Comparison of ENCODE assay signal across 10 mouse cellular contexts in the genomic region with DNA sequence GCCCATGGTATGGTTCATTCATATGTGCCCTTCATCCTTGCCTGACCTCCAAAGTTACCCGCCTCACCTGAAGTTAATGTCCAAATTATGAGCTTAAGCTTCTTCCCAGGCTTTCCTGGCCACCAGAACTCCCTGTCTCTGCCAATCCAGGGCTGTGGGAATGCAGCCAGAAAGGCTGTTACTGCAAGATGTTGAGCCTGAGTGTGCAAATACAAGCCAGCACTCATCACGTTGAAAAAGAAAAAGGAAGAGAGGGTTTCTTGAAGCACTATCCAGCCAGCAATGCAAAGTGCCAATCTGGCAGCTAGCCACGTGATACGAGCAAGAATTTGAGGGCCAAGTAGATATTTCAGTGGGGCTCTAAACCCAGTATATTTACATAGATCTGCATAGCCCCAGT.
DNase-seq lines count a peak whose midpoint lies in the region; ATAC-seq and TF ChIP-seq lines count a peak whose summit lies in the region.
"Had no signal": no experiment of that assay in that cellular context is flagged by ENCODE, and none has a peak within 500 bp of the region (broad histone marks: within the 10 kb centered on the region; RNA-seq: fewer than 3 reads in every experiment).

No protein-coding gene starts in this region.

- H3K27me3 ChIP-seq in lung, embryonic 16.5 days (ENCODE audit: control insufficient read depth, insufficient read depth, low read depth, low read length), result no peaks in the 10 kb centered on the region; the same call in 1 of the 2 replicates
- H3K27me3 ChIP-seq in liver, embryonic 11.5 days (replicated peaks; ENCODE audit: control insufficient read depth, insufficient read depth, low read length), result no peaks in the 10 kb centered on the region
- no peaks in the 10 kb centered on the region for H3K27me3 ChIP-seq in midbrain, embryonic 14.5 days (ENCODE audit: control insufficient read depth, insufficient read depth, low read length)

- no peaks in the 10 kb centered on the region for H3K4me1 ChIP-seq in lung, embryonic 16.5 days (replicated peaks; ENCODE audit: control insufficient read depth, insufficient read depth, low read length)
- H3K4me1 ChIP-seq in liver, embryonic 11.5 days (replicated peaks; ENCODE audit: control insufficient read depth, insufficient read depth, low read length), result no peaks in the 10 kb centered on the region
- peaks cover 11% of the 10 kb centered on the region for H3K4me1 ChIP-seq in midbrain, embryonic 14.5 days (ENCODE audit: control insufficient read depth, insufficient read depth, low read length)

- WGBS in lung, embryonic 16.5 days, result 29% methylated on average over 4 of the region's 4 CpGs
- 66% methylated on average over 4 of the region's 4 CpGs for WGBS in liver, embryonic 11.5 days
- 79% methylated on average over 4 of the region's 4 CpGs for WGBS in midbrain, embryonic 14.5 days

- no peak for TF ChIP-seq CTCF in gastrocnemius, adult 2 months (IDR thresholded peaks at IDR 0.05)
- no peak for TF ChIP-seq CTCF in brain, embryonic 14.5 days (IDR thresholded peaks at IDR 0.05; ENCODE audit: borderline replicate concordance, extremely low read depth, insufficient read depth, insufficient read length)

- H3K4me2 ChIP-seq in lung, embryonic 16.5 days (ENCODE audit: low read depth, low read length), result no peak overlapping the region
- H3K4me2 ChIP-seq in liver, embryonic 11.5 days, result no peak overlapping the region
- no peak overlapping the region for H3K4me2 ChIP-seq in midbrain, embryonic 14.5 days (ENCODE audit: low read length)

- no peak overlapping the region for H3K4me3 ChIP-seq in gastrocnemius, adult 2 months
- no peak overlapping the region for H3K4me3 ChIP-seq in lung, embryonic 16.5 days (ENCODE audit: low read length)
- no peak overlapping the region for H3K4me3 ChIP-seq in liver, embryonic 11.5 days (ENCODE audit: low read depth, low read length)
- H3K4me3 ChIP-seq in midbrain, embryonic 14.5 days (replicated peaks; ENCODE audit: low read depth, low read length), result no peak overlapping the region
- H3K4me3 ChIP-seq: midbrain, embryonic 10.5 days had no signal

- intact Hi-C loops in gastrocnemius, adult 2 months (cut with DNase I), result no loop called here
- intact Hi-C loops in gastrocnemius, postnatal 36 days (cut with DNase I), result no loop called here

- no peaks in the 10 kb centered on the region for H3K36me3 ChIP-seq in lung, embryonic 16.5 days (ENCODE audit: control insufficient read depth, insufficient read depth, low read length)
- H3K36me3 ChIP-seq in liver, embryonic 11.5 days (ENCODE audit: control insufficient read depth, insufficient read depth, low read length), result no peaks in the 10 kb centered on the region
- H3K36me3 ChIP-seq in midbrain, embryonic 14.5 days (ENCODE audit: control insufficient read depth, insufficient read depth, low read length), result no peaks in the 10 kb centered on the region
- H3K36me3 ChIP-seq: midbrain, embryonic 10.5 days had no signal

- H3K9me3 ChIP-seq in lung, embryonic 16.5 days (ENCODE audit: control insufficient read depth, low read length), result no peaks in the 10 kb centered on the region
- H3K9me3 ChIP-seq in liver, embryonic 11.5 days (ENCODE audit: control insufficient read depth, low read length), result no peaks in the 10 kb centered on the region
- no peaks in the 10 kb centered on the region for H3K9me3 ChIP-seq in midbrain, embryonic 14.5 days (ENCODE audit: control insufficient read depth, low read length)
- H3K9me3 ChIP-seq: midbrain, embryonic 10.5 days had no signal

- no peak for TF ChIP-seq POLR2A in brain, embryonic 14.5 days (IDR thresholded peaks at IDR 0.05; ENCODE audit: borderline replicate concordance, extremely low read depth, insufficient read depth, insufficient read length, poor library complexity, severe bottlenecking)

- DNase-seq in gastrocnemius, adult 2 months, result peak; percentile 46
- DNase-seq in gastrocnemius, postnatal 25 days, result no peak
- peak; percentile 90 for DNase-seq in brain, embryonic 14.5 days (ENCODE audit: low read depth)
- DNase-seq in gastrocnemius, postnatal 36 days, result peak; percentile 17 to 23
- DNase-seq in liver, embryonic 11.5 days (ENCODE audit: low spot score), result no peak
- no peak for DNase-seq in urinary bladder, adult 18-20 months (ENCODE audit: low spot score in 2 of 2)
- DNase-seq in midbrain, embryonic 14.5 days, result no peak
- DNase-seq: thymus, postnatal 25 days had no signal

- H3K9ac ChIP-seq in lung, embryonic 16.5 days (ENCODE audit: low read length), result no peak overlapping the region
- H3K9ac ChIP-seq in liver, embryonic 11.5 days (ENCODE audit: low read depth, low read length), result no peak overlapping the region
- H3K9ac ChIP-seq in midbrain, embryonic 14.5 days (replicated peaks; ENCODE audit: low read length), result no peak overlapping the region

- H3K27ac ChIP-seq in gastrocnemius, adult 2 months, result no peak overlapping the region
- H3K27ac ChIP-seq in lung, embryonic 16.5 days (ENCODE audit: low read length), result no peak overlapping the region
- H3K27ac ChIP-seq in liver, embryonic 11.5 days (ENCODE audit: low read depth, low read length), result no peak overlapping the region
- no peak overlapping the region for H3K27ac ChIP-seq in midbrain, embryonic 14.5 days (replicated peaks; ENCODE audit: low read depth, low read length)
- H3K27ac ChIP-seq: midbrain, embryonic 10.5 days had no signal

- peak; percentile 65; the same call in 1 of the 2 replicates for ATAC-seq in lung, embryonic 16.5 days (ENCODE audit: low read depth)
- ATAC-seq in liver, embryonic 11.5 days (replicated peaks; ENCODE audit: low FRiP score), result no peak
- ATAC-seq in midbrain, embryonic 14.5 days (ENCODE audit: low FRiP score, low TSS enrichment), result no peak

Comparison
In these comparisons a context has a peak if more than half of its experiments do, and no peak if none do; other contexts are left out.
1. DNase-seq: peak in gastrocnemius, adult 2 months (single experiment), brain, embryonic 14.5 days (single experiment) and gastrocnemius, postnatal 36 days (2 of 2); none in gastrocnemius, postnatal 25 days (single experiment), liver, embryonic 11.5 days (single experiment), urinary bladder, adult 18-20 months (0 of 2) and midbrain, embryonic 14.5 days (single experiment).